Mouse (Mus musculus) subcutaneous adipose tissue, adult 2 months (tissue): ENCODE results near the gene Gm7102. TPM values are rescaled to one million over a fixed set of nuclear protein-coding genes. Genes with fewer than 3 reads are reported as not detected.

Source experiments
- polyA plus RNA-seq: library from polyadenylated mRNA; depleted of rRNA; stranded (reverse); fragments of >200 nt; gene quantifications from 2 replicates; pipeline ENCODE4 v1.2.3, GENCODE M21; 2012; ENCODE audit warnings: low replicate concordance; rRNA removed

The Gm7102 gene
- 0.08 TPM in 1 of 2 replicates, not detected in the other for polyA plus RNA-seq

GRCm38 (mm10) chr19:61175756-61176324 is at the start of gene Gm7102:
TSS of gene Gm7102 (minus strand) at chr19:61176309.

GRCm38 (mm10) chr19:61183590-61183989 is 7.5 kb upstream of the Gm7102 start, which contains the start of gene Gm6020:
TSS of gene Gm6020 (plus strand) at chr19:61183890.

GRCm38 (mm10) chr19:61140342-61141206 is 35.5 kb downstream of the Gm7102 start, which contains the start of gene Zfp950:
TSS of gene Zfp950 (minus strand) at chr19:61140840.

Other genes with a start within 250 kb of the Gm7102 start
- gene Zfp950, start 35.5 kb downstream of the Gm7102 start, polyA plus RNA-seq: 10.3 and 16.8 TPM in 2 replicates
- not detected in 2 replicates for gene Gm6020, start 7.6 kb upstream of the Gm7102 start, polyA plus RNA-seq
- gene Csf2ra, start 52.1 kb upstream of the Gm7102 start, polyA plus RNA-seq: 187 and 220 TPM in 2 replicates
- gene Gm21060, start 120.8 kb upstream of the Gm7102 start, polyA plus RNA-seq: not detected in 2 replicates